Mouse (Mus musculus): ENCODE measurements around the gene Inf2. TPM values are rescaled to one million over a fixed set of nuclear protein-coding genes. Genes with fewer than 3 reads are reported as not detected.
A peak's percentile ranks its signal among the peaks of the same experiment; 100 is the strongest.

Inf2 gene
- total RNA-seq, 2 experiments from 2014 or later, result 15.0 to 16.1 TPM

DNA sequence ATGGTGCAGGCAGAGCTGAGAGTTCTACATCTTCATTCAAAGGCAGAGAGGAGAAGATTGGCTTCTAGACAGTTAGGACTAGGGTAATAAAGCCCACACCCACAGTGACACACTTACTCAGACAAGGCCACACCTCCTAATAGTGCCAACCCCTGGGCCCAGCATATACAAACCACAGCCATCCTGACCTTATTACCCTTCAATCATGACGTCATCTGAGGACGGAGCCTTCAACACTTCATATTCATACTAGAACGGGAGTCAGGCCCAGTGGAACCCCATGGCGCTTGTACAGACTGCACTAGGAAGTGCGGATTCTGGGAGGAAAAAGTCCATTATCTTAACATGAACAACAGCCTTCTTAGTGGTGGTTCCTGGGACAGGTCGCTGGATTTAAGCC lies 54.5 kb downstream of the Inf2 start:
- intact Hi-C loops (cut with DNase I; ENCODE audit: low total_unique reads), result no loop called here
- no peak for DNase-seq

DNA sequence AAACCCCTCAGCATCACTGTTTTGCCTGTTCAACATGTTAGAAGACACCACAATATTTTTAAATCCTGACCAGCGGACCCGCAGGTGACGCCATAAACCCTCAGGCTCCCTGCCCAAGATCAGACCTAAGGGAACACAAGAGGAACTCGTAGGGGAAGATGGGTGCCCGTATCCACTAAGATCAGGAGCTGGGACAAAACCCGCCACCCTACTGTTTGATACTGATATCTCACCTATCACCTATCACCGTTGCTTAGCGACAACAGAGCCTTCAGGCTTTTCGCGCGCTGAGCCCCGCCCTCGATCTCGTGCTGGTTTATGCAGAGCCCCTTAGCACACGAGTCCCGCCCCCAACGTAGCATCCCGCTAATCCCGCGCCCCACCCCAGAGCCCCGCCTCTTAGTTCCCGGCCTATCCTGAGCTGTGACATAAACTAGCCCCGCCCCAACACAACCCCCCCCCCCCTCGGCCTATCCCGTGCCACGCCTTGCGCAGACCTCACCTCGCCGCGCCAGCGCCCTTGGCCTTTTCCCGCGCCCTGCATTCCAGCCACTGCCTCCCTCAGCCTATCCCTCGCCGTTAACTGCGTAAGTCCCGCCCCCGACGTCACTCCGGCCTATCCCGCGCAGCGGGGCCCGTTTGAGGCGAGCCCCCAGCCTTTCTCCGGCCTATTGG lies 55.7 kb downstream of the Inf2 start, which contains the start of gene Siva1:
Siva1 (plus strand) TSS at position 500 of the 675 bp plus-strand sequence.
- peak; percentile 100 for DNase-seq
- intact Hi-C loops (cut with DNase I; ENCODE audit: low total_unique reads), result no loop called here

DNA sequence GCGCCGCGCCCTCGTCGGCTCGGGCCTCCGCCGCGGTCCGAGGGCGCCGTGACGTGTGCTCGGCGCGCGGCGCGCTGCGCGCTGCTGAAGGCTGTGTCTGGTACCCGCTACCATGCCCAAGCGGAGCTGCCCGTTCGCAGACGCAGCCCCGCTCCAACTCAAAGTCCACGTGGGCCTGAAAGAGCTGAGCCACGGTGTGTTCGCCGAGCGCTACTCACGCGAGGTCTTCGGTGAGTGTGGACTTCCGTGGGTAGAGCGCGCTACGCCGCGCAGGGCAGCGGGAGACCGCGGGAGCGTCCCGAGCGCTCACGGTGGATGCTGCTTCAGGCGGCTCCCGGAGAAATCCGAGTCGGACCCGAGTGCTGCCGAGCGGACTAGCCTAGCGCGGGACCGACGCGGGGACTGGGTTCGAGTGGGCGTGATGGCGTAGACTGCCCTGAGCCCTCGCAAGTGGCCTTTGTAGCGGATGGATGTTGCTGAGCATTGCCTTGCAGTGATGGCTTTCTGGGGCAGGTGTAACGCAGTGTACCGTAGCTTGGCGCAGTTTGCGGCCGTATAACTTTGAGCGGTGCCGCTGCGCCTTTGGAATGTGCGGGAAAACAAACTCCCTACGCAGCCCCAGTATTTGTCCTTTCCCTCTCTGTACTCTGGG lies 56.4 kb downstream of the Inf2 start:
- DNase-seq, result no peak
- intact Hi-C loops (cut with DNase I; ENCODE audit: low total_unique reads), result no loop called here

DNA sequence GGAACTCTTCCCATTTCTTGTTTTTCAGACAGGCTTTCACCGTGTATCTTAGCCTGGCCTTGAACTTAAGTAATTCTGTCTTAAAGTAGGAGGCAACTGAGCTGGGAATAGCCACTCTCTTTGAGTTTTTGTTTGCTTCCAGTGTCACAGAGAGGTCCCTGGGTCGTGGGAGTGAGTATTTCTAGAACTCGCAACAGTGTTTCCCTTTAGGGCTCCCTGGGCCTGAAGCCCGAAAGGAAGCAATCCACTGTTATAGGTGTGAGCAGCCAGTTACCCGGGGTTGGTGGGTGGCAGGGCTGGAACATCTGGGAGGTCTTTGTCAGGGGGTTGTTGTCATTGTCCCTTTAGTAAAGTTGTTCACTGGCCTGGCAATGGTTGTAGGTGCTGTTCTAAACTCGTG lies 57.6 kb downstream of the Inf2 start:
- intact Hi-C loops (cut with DNase I; ENCODE audit: low total_unique reads), result no loop called here
- no peak for DNase-seq

DNA sequence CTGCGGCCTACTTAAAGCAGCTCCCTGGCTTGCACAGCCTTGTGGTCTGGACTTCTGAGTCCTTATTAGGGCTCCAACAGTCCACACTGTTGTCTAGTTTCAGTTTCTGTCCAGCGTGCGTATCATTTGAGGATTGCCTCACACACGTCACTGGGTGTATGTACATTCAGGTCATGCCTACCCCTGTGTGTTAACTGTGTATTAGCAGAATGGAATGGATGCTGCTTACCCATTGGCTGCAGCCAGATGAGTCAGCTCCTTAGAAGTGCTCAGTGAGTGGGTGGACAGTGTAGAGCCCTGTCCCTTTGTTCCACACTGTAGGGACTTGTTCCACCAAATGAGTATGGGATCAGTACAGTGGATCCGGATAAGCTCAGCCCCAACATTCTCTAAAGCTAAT lies 59.5 kb downstream of the Inf2 start:
- intact Hi-C loops (cut with DNase I; ENCODE audit: low total_unique reads), result no loop called here
- DNase-seq, result no peak

DNA sequence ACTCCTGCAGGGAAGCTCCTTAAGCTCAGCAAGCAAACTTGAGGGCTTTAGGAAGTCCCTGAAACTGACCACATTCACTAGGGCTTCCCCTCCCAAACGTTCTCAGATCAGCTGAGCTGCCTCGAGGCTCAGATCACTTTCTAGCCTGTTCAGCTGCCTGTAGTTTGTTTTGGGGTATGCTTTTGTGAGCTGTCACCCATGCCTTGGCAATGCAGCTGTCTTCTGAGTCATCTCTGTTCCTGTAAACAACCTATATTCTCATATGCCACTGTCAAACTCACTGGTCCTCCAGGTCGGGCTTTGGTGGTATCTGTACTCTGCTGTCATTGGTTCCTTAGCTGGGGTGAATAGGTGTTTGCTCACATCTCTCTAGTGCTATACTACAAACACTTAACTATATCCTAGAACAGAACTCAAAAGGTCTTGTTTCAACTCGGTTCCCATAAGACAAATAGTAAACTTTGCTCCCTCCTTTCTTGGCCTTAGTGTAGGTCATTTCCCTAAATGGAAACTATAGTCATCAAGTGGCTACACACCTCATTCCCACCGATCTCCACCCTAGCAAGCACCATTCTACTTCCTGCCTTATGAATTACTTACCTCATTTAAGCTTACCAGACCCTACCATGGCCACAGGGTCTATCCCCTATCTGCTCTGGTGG lies 63.3 kb downstream of the Inf2 start:
- intact Hi-C loops (cut with DNase I; ENCODE audit: low total_unique reads), result loop anchor here (2.0 kb wide), 1 partner anchor 55 kb away; no protein-coding TSS in a partner anchor
- no peak for DNase-seq

DNA sequence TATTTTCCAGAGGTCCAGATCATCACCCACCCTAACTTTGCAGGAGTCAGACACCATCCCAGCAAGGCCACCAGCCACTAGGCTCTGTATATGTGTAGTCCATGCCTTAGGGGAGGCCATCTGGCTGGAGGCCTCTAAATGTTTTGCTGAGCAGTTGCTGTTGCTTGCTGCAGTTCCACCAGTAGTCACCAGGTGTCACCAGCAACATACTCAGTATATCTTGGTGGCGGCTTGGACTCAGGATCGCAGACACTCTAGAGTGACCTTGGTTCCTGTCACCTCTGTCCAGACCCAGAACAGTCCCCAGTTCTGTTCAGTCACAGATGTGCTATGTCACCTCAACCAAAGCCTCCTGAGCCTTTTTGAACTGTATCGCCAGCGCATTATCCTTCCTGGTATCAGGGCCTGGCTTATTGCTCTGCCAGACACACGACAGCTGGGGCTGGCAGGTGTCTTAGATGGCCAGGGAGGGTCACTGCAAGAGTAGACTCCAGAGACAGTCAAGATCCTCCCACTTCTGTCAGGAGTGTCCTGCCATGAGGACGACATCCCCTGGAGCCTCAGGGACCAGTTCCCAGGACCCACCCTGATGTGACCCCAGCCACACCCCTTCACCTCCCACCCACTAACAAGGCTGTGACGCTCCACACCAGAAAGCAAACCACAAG lies 64.7 kb downstream of the Inf2 start:
- DNase-seq, result peak; percentile 86
- intact Hi-C loops (cut with DNase I; ENCODE audit: low total_unique reads), result loop anchor here (2.0 kb wide), 1 partner anchor 54 kb away; no protein-coding TSS in a partner anchor

DNA sequence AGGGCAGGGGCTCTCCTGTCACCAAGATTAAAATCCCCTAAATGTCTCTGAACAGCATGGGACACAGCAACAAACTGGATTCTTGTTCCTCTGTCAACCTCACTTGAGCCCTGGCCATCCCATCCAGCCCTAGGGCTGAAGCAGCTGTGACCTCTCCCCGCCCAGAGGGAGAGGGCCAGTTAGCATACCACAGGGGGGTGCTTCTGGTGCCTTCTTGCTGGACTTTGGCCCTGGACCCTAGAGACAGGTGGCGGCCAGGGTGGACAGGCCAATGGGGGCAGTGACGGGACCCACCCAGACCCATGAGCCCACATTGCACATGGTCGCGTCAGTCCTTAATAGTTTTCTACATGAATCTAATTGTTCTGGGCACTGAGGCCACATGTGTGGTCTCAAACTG lies 65.5 kb downstream of the Inf2 start:
- intact Hi-C loops (cut with DNase I; ENCODE audit: low total_unique reads), result no loop called here
- DNase-seq, result no peak

DNA sequence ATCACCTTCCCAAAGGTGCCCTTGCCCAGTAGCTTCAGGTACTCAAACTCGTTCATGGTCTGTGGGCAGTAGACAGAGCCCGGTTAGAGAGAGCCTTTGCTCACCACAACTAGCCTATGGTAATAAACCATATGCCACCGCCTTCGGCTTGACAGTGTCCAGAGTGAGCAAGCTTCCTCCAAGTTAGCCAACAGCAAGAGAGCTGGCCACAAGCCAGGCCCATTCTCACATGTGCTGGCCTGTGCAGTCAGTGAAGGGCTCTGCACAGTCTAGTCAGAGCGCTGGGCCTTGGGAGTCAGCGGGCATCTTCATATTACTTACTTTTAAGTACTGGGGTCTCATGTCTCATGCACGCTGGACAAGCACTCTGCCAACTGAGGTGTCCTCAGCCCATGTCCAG lies 70.0 kb downstream of the Inf2 start:
- intact Hi-C loops (cut with DNase I; ENCODE audit: low total_unique reads), result no loop called here
- no peak for DNase-seq

DNA sequence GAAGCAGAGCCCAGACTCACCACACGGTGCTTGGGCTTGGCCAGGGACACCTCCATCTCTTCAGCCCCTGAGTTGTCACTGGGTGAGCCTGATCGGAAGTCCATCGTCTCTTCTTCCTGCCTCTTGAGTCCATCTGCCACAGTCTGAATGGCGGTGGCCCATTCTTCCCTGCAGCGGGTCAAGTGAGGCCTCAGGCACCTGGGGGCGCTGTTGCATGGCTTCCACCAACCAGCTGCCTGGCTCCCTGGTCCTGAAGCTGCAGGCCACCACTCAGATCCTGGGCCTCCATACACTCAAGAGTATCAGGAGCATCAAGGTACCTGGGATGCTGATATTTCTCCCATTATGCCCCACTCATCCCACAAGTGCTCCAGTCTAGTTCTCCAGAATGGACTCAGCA lies 70.5 kb downstream of the Inf2 start:
- intact Hi-C loops (cut with DNase I; ENCODE audit: low total_unique reads), result no loop called here
- peak; percentile 83 for DNase-seq

DNA sequence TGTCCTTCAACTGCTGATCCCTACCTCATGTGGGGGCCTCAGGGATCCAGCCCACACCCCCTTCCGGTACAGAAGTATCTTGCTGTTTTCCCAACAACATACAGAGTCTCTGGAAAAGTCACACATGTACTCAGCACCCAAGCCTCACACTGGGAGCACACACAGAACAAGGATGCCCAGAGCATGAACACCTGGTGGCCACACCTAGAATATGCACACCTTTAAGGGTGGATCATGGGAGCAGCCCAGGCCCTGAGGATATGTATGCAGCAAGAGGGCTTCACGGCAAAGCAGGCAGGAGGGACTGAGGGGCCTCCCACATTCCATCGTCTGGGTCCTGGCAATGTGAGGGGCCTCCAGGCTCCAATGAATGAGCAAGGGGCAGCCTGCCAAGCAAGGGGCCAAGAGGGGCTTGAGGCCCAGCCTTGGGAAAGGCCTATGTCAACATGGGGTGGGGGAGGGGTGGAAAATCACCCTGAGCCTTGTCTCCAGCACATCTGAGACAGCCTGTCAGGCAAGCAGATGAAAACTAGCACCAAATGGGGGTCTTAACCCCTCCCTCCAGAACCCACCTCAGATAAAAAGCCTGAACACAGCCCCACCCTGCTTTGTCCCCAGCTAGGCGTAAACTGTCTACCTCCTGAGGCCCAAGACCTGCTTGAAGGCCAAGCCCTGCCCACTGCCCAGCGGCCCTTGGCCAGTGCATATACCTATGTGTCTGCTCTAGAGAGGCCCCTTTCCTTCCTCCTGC lies 72.2 kb downstream of the Inf2 start:
- no peak for DNase-seq
- intact Hi-C loops (cut with DNase I; ENCODE audit: low total_unique reads), result no loop called here

DNA sequence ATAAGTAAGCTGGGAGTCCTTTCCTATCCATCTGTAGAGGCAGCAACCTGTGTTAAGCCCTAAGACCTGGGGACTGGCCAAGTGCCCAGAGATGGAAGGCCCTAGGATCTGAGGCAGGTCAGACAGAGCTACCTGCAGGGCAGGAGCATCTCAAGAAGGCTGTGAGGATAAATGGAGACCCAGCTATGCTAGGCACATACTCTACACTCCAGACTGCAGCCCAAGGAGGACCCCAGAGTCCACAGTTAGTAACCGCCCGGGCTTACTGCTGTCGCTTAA lies 72.7 kb downstream of the Inf2 start:
- intact Hi-C loops (cut with DNase I; ENCODE audit: low total_unique reads), result no loop called here
- no peak for DNase-seq

DNA sequence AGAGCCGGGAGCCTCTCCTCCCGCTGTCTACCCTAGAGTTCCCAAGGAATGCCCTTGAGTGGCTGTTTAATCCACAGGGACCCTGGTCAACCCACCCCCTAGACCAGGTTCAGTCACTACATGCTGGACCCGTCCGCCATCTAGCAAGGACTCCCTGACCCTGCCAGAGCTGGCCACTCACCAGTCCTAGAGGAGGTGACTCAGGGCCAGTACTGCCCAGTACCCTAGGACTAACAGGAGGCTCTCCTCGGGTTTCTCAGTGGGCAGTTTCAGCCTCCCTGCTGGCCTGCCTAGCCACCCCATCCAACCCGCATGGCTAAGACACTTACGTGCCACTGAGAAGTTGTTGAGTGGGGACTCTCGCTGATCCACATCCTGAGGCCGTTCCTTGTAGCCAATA lies 73.3 kb downstream of the Inf2 start:
- intact Hi-C loops (cut with DNase I; ENCODE audit: low total_unique reads), result no loop called here
- no peak for DNase-seq

DNA sequence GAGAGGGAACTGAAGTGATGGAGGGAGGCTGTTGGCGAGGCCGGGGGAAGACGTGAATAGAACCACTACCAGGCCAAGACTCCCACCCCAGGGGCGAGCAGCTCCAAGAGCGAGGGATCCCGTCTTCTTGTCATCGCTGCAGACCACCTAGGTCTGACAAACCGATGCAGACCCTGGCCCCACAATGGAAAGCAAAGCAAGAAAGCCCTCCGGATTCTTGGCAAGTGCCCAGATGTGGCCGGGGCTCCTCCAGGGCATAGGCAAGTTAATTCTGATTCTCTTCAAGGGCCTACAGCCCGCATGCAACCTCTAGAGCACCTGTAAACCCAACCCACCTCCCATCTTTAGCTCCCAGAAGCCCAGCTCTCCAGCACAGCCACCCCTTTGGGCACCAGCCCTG lies 74.7 kb downstream of the Inf2 start:
- intact Hi-C loops (cut with DNase I; ENCODE audit: low total_unique reads), result no loop called here
- DNase-seq, result no peak

DNA sequence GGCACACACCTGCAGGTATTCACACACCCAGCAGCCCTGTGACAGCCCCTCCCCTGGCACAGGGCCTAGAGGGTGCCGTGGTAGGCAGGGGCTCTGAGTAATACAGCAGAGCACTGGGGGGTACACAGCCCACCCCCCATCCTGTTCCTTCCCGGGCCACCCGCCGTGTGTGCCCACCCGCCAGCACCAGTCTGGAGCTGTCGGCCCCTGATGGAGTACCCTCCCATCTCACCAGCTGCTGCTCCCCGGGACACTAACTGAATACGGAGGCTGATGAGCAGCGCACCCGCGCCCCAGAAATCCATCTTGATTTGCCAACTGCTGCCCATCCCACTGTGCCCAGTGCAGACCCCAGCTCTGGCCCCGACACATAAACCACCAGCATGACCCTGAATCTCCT lies 75.1 kb downstream of the Inf2 start:
- intact Hi-C loops (cut with DNase I; ENCODE audit: low total_unique reads), result no loop called here
- no peak for DNase-seq

DNA sequence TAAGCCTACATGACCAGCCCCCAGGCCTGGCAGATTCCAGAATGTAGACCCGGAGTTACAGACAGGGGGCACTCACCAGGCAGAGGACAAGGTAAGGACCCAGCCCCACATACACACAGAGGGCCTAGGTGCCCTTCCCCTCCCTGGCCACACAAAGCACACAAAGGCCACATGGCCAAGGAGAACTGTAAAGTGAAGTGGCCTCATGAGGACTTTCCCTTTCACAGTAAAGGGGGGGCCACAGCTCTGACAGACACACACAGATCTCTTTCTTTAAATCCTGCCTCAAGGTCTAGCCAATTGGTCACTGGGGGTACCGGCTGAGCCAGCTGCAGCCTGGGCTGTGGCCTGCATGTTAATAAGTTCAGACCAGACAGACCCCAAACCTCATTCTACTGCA lies 75.5 kb downstream of the Inf2 start:
- intact Hi-C loops (cut with DNase I; ENCODE audit: low total_unique reads), result no loop called here
- no peak for DNase-seq

DNA sequence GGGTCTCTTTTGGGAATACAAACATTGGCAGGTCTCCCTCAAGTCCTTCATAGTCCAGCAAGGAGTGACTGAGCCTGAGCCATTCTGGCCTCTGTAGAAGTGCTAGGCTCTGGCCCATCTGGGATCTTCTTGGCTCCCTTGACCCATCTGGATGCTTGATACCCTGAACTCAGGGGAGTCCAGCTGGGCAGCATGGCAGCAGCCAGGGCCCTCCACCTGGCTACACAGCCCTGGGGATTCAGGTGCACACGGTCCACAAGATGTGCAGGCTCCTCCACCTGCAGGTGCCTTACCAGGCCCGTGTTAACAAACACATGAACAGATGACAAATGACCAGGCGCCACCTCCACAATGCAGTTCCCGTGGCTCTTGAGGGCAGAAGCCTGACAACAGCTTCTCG lies 76.1 kb downstream of the Inf2 start:
- DNase-seq, result no peak
- intact Hi-C loops (cut with DNase I; ENCODE audit: low total_unique reads), result no loop called here

Measured in gastrocnemius, postnatal 14 days (tissue).